Mouse (Mus musculus) MEL (cell line): ENCODE results near the gene Psma4. TPM values are rescaled to one million over a fixed set of nuclear protein-coding genes. Genes with fewer than 3 reads are reported as not detected.
"Not testable (repeated sequence)": the region's sequence is repeated elsewhere in the genome, so short reads cannot be mapped to it uniquely, and the experiment has no call there.

Experiments used
- DNase-seq: peaks from one replicate; pipeline ENCODE4 v3.0.0; 2011; ENCODE audit warnings: low read depth, low spot score
- H3K27ac ChIP-seq: 2 replicates; pipeline ENCODE4 v1.5.1; 2012; ENCODE audit warnings: low read depth, mild to moderate bottlenecking, control low read depth, low read length, moderate library complexity; ENCODE audit not compliant: control insufficient read depth
- H3K27me3 ChIP-seq, 2 experiments: fragments of 150-350 bp in 1 of 2; sonication (generic) in 1 of 2; 2 replicates each; pipeline ENCODE4 v1.6.1; 2012; ENCODE audit warnings: low read length in 2 of 2, mild to moderate bottlenecking in 2 of 2, improper control_type of control experiment in 1 of 2, moderate library complexity in 1 of 2; ENCODE audit not compliant: insufficient read depth in 2 of 2, control insufficient read depth in 1 of 2
- H3K36me3 ChIP-seq, 2 experiments: 2 replicates each; pipeline ENCODE4 v1.6.1; 2012 to 2014; ENCODE audit warnings: low read length in 2 of 2, improper control_type of control experiment in 1 of 2, inconsistent platforms in 1 of 2, mild to moderate bottlenecking in 1 of 2; ENCODE audit not compliant: insufficient read depth in 2 of 2, control insufficient read depth in 1 of 2
- H3K4me1 ChIP-seq, 2 experiments: fragments of 150-350 bp in 1 of 2; sonication (generic) in 1 of 2; 2 replicates each; pipeline ENCODE4 v1.6.1; 2012; ENCODE audit warnings: low read length in 2 of 2, improper control_type of control experiment in 1 of 2, mild to moderate bottlenecking in 1 of 2; ENCODE audit not compliant: insufficient read depth in 2 of 2, control insufficient read depth in 1 of 2
- H3K4me3 ChIP-seq, 2 experiments: fragments of 150-350 bp in 1 of 2; sonication (generic) in 1 of 2; 2 replicates each; pipeline ENCODE4 v1.5.1; 2012; ENCODE audit warnings: low read depth in 2 of 2, low read length in 2 of 2, mild to moderate bottlenecking in 2 of 2, moderate library complexity in 2 of 2, control low read depth in 1 of 2, improper control_type of control experiment in 1 of 2; ENCODE audit not compliant: control insufficient read depth in 1 of 2, insufficient read depth in 1 of 2
- H3K79me2 ChIP-seq: 2 replicates; pipeline ENCODE4 v1.6.1; 2012; ENCODE audit warnings: mild to moderate bottlenecking, low read length, moderate library complexity; ENCODE audit not compliant: control insufficient read depth, poor library complexity, insufficient read depth
- H3K9ac ChIP-seq: 2 replicates; pipeline ENCODE4 v1.6.1; 2012; ENCODE audit warnings: low read depth, mild to moderate bottlenecking, control low read depth, low read length, moderate library complexity; ENCODE audit not compliant: control insufficient read depth, poor library complexity, severe bottlenecking
- H3K9me3 ChIP-seq: fragments of 150-350 bp; sonication (generic); replicated peaks from 2 replicates; pipeline ENCODE4 v1.6.1; 2012; ENCODE audit warnings: mild to moderate bottlenecking, low read length, improper control_type of control experiment, moderate library complexity; ENCODE audit not compliant: insufficient read depth
- CTCF ChIP-seq, 3 experiments: IDR thresholded peaks in 2 of 3; conservative IDR thresholded peaks in 1 of 3; 2 replicates each; pipeline ENCODE4 v1.5.1; 2011 to 2012; ENCODE audit warnings: low read length in 3 of 3, low read depth in 2 of 3, mild to moderate bottlenecking in 2 of 3, improper control_type of control experiment in 1 of 3, inconsistent platforms in 1 of 3, mixed read lengths in 1 of 3, moderate library complexity in 1 of 3; ENCODE audit not compliant: control insufficient read depth in 1 of 3, insufficient read depth in 1 of 3, poor library complexity in 1 of 3, severe bottlenecking in 1 of 3
- E2F4 ChIP-seq: IDR thresholded peaks from 2 replicates; pipeline ENCODE4 v1.6.1; 2011; ENCODE audit warnings: low read depth, low read length, improper control_type of control experiment, borderline replicate concordance
- EP300 ChIP-seq, 2 experiments: IDR thresholded peaks; 2 replicates each; pipeline ENCODE4 v1.6.1; 2011; ENCODE audit warnings: improper control_type of control experiment in 2 of 2, low read length in 2 of 2, low read depth in 1 of 2, mild to moderate bottlenecking in 1 of 2
- GABPA ChIP-seq: IDR thresholded peaks from 2 replicates; pipeline ENCODE4 v1.6.1; 2012; ENCODE audit warnings: low read depth, mild to moderate bottlenecking, inconsistent platforms, low read length, improper control_type of control experiment, moderate library complexity
- GATA1 ChIP-seq: IDR thresholded peaks from 2 replicates; pipeline ENCODE4 v1.6.1; 2011; ENCODE audit warnings: low read depth, low read length, improper control_type of control experiment
- HCFC1 ChIP-seq: IDR thresholded peaks from 2 replicates; pipeline ENCODE4 v1.6.1; 2012; ENCODE audit warnings: low read depth, mild to moderate bottlenecking, inconsistent platforms, low read length, improper control_type of control experiment, moderate library complexity
- MAFK ChIP-seq: IDR thresholded peaks from 2 replicates; pipeline ENCODE4 v1.6.1; 2011; ENCODE audit warnings: low read depth, mild to moderate bottlenecking, low read length, improper control_type of control experiment, borderline replicate concordance
- MEF2A ChIP-seq: IDR thresholded peaks from 2 replicates; pipeline ENCODE4 v1.6.1; 2014; ENCODE audit warnings: low read depth, mild to moderate bottlenecking, inconsistent platforms, low read length, improper control_type of control experiment; ENCODE audit not compliant: poor library complexity, insufficient replicate concordance, severe bottlenecking; ENCODE audit errors: extremely low read depth
- MXI1 ChIP-seq: IDR thresholded peaks from 2 replicates; pipeline ENCODE4 v1.6.1; 2011; ENCODE audit warnings: mild to moderate bottlenecking, low read depth, low read length, improper control_type of control experiment
- MYB ChIP-seq: IDR thresholded peaks from 2 replicates; pipeline ENCODE4 v1.6.1; 2011; ENCODE audit warnings: mild to moderate bottlenecking, low read depth, low read length, improper control_type of control experiment
- MYC ChIP-seq: IDR thresholded peaks from 2 replicates; pipeline ENCODE4 v1.6.1; 2011; ENCODE audit warnings: low read depth, mild to moderate bottlenecking, low read length, improper control_type of control experiment, moderate library complexity
- NRF1 ChIP-seq: IDR thresholded peaks from 2 replicates; pipeline ENCODE4 v1.6.1; 2014; ENCODE audit warnings: low read depth, mild to moderate bottlenecking, inconsistent platforms, low read length, improper control_type of control experiment, moderate library complexity; ENCODE audit not compliant: poor library complexity, insufficient read depth, severe bottlenecking
- POLR2AphosphoS2 ChIP-seq: IDR thresholded peaks from 2 replicates; pipeline ENCODE4 v1.6.1; 2011; ENCODE audit warnings: low read length, improper control_type of control experiment
- RCOR1 ChIP-seq: IDR thresholded peaks from 2 replicates; pipeline ENCODE4 v1.6.1; 2012; ENCODE audit warnings: low read depth, mild to moderate bottlenecking, inconsistent platforms, low read length, improper control_type of control experiment
- SIN3A ChIP-seq: IDR thresholded peaks from 2 replicates; pipeline ENCODE4 v1.6.1; 2012; ENCODE audit warnings: low read length, improper control_type of control experiment, inconsistent platforms
- TAL1 ChIP-seq: IDR thresholded peaks from 2 replicates; pipeline ENCODE4 v1.6.1; 2012; ENCODE audit warnings: mild to moderate bottlenecking, inconsistent platforms, low read length, moderate library complexity, mixed read lengths
- TCF12 ChIP-seq: IDR thresholded peaks from 2 replicates; pipeline ENCODE4 v1.6.1; 2014; ENCODE audit warnings: low read depth, mild to moderate bottlenecking, inconsistent platforms, low read length, improper control_type of control experiment, moderate library complexity
- USF1 ChIP-seq: IDR thresholded peaks from 2 replicates; pipeline ENCODE4 v1.6.1; 2014; ENCODE audit warnings: low read depth, mild to moderate bottlenecking, inconsistent platforms, low read length, improper control_type of control experiment, moderate library complexity
- USF2 ChIP-seq, 2 experiments: IDR thresholded peaks; 2 replicates each; pipeline ENCODE4 v1.6.1; 2011 to 2012; ENCODE audit warnings: improper control_type of control experiment in 2 of 2, low read length in 2 of 2, borderline replicate concordance in 1 of 2, inconsistent platforms in 1 of 2, low read depth in 1 of 2, mild to moderate bottlenecking in 1 of 2; ENCODE audit not compliant: insufficient read depth in 1 of 2
- ZNF384 ChIP-seq: IDR thresholded peaks from 2 replicates; pipeline ENCODE4 v1.6.1; 2012; ENCODE audit warnings: low read depth, mild to moderate bottlenecking, inconsistent platforms, low read length, improper control_type of control experiment
- polyA plus RNA-seq, 2 experiments: library from polyadenylated mRNA; stranded (reverse) in 1 of 2; unstranded in 1 of 2; fragments of >175 nt in 1 of 2; fragments of >200 nt in 1 of 2; gene quantifications; 2 replicates each; pipeline versions ENCODE4 v1.2.1 to v1.2.4; 2012; ENCODE audit warnings: low replicate concordance in 2 of 2, low read depth in 1 of 2; ENCODE audit not compliant: insufficient read length in 2 of 2, insufficient read depth in 1 of 2, missing spikeins in 1 of 2
- total RNA-seq: library from RNA; depleted of rRNA; stranded (reverse); fragments of 300-350 nt; gene quantifications from 2 replicates; pipeline ENCODE4 v1.2.3, GENCODE M21; 2012

Gene Psma4
- total and polyA plus RNA-seq, 3 experiments, result 310 to 764 (median 319) TPM

DNA sequence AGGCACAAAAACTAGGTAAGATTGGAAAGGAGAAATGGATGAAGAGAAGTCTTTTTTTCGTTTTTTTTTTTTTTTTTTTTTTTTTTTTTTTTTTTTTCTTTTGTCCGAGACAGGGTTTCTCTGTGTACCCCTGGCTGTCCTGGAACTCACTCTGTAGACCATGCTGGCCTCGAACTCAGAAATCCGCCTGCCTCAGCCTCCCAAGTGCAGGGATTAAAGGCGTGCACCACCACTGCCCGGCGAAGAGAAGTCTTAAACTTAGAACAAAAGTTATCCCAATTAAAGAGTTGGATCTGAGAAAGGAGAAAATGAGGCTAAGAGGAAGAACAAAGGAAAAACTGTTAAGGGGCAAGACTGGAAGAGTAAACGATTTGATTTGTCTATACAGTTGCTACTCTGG, 428 bp upstream of the Psma4 start:
- peak overlapping the region; percentile 53 for H3K9ac ChIP-seq
- not testable (repeated sequence) for DNase-seq, H3K9me3 ChIP-seq
- peaks cover 4 to 27% of the 10 kb centered on the region in 2 experiments; a peak in 3 of 4 replicates for H3K4me1 ChIP-seq
- H3K27ac ChIP-seq, result peak overlapping the region; percentile 23
- 0 out of 4 replicates have a peak, but pooled peaks of 1 of the 2 experiments have one; percentile 13 for TF ChIP-seq EP300 (IDR thresholded peaks at IDR 0.05; ENCODE audit: low read depth in 1 of 2, low read length in 2 of 2)
- peaks cover 10 to 38% of the 10 kb centered on the region in 2 experiments for H3K36me3 ChIP-seq
- peak overlapping the region; percentile 89 to 95 for H3K4me3 ChIP-seq
- H3K79me2 ChIP-seq, result peaks cover 27% of the 10 kb centered on the region
- H3K27me3 ChIP-seq, result peaks cover 0 to 10% of the 10 kb centered on the region in 2 experiments; a peak in 2 of 4 replicates

DNA sequence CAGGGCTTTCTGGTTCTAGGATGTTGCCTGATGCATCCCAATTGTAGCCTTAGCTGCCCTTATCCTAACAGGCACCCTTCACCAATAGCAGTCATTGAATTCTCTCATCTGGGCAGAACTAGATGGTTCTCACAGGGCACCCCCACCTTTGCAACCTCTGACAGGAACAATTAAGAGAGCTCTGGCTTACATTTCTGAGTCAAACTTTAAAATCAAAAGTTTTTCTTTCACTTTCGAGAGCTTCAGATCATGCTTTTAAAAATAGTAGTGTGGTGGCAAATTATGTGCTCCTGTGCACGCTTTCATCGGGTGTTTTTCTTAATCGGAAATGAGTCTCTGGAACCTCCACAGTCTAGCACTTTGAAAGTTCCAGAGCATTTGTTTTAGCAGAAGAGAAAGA, 10.5 kb downstream of the Psma4 start:
- Histone ChIP-seq H3K27me3 (no peaks in the 10 kb centered on the region), H3K9ac (no peak overlapping the region), H3K4me3 (no peak overlapping the region), H3K9me3 (no peaks in the 10 kb centered on the region), H3K27ac (no peak overlapping the region), H3K79me2 (no peaks in the 10 kb centered on the region), H3K4me1 (no peaks in the 10 kb centered on the region; a peak in 1 of 4 replicates), H3K36me3 (peaks cover 5 to 7% of the 10 kb centered on the region in 2 experiments; a peak in 3 of 4 replicates)
- DNase-seq, result no peak
- TF ChIP-seq ZNF384 (no peak), MAFK (no peak), EP300 (IDR thresholded peaks at IDR 0.05; ENCODE audit: low read depth in 1 of 2, low read length in 2 of 2) (no peak), MYC (no peak), NRF1 (no peak), USF2 (IDR thresholded peaks at IDR 0.05; ENCODE audit: borderline replicate concordance in 1 of 2, insufficient read depth in 1 of 2, low read depth in 1 of 2, low read length in 2 of 2) (no peak), USF1 (no peak), TAL1 (no peak), MXI1 (no peak), POLR2AphosphoS2 (no peak), MYB (no peak), TCF12 (no peak), SIN3A (no peak), RCOR1 (no peak), MEF2A (no peak), HCFC1 (no peak), E2F4 (no peak), GABPA (no peak), CTCF (IDR thresholded peaks at IDR 0.05 in 2 of 3, conservative IDR thresholded peaks at IDR 0.05 in 1 of 3; ENCODE audit: control insufficient read depth in 1 of 3, insufficient read depth in 1 of 3, low read depth in 2 of 3, low read length in 3 of 3, poor library complexity in 1 of 3, severe bottlenecking in 1 of 3) (no peak), GATA1 (no peak)
